Mouse (Mus musculus) adrenal gland, postnatal 36 days (tissue): ENCODE data around the gene Gm42906. TPM values are rescaled to one million over a fixed set of nuclear protein-coding genes. Genes with fewer than 3 reads are reported as not detected.
A peak's percentile ranks its signal among the peaks of the same experiment; 100 is the strongest.

Experiments
- DNase-seq, 2 experiments: peaks; one replicate each; pipeline ENCODE4 v3.0.0; 2021; ENCODE audit warnings: mixed read lengths in 1 of 2
- total RNA-seq, 2 experiments: library from RNA; stranded (reverse); gene quantifications; 2 replicates each; pipeline ENCODE4 v1.2.3; 2021

Gene Gm42906
- total RNA-seq, 2 experiments from 2014 or later = not detected

GRCm38 (mm10) chr5:151298371-151298770 lies 129.6 kb downstream of the Gm42906 start:
- no peak for DNase-seq

- DNase-seq = no peak
Observed at GRCm38 (mm10) chr5:151296244-151296643, 131.7 kb downstream of the Gm42906 start.

GRCm38 (mm10) chr5:151293591-151293990 lies 134.4 kb downstream of the Gm42906 start:
- DNase-seq = no peak

GRCm38 (mm10) chr5:151292310-151292709 lies 135.7 kb downstream of the Gm42906 start:
- peak; percentile 6 to 12 for DNase-seq

- no peak for DNase-seq
Observed at GRCm38 (mm10) chr5:151286331-151286730, 141.6 kb downstream of the Gm42906 start.

- DNase-seq = no peak
Observed at GRCm38 (mm10) chr5:151279531-151279930, 148.4 kb downstream of the Gm42906 start.

- no peak for DNase-seq
Observed at GRCm38 (mm10) chr5:151277927-151278326, 150.0 kb downstream of the Gm42906 start.

GRCm38 (mm10) chr5:151275986-151276385 lies 152.0 kb downstream of the Gm42906 start:
- DNase-seq = peak in 1 of 2 experiments; percentile 15

GRCm38 (mm10) chr5:151274265-151274664 lies 153.7 kb downstream of the Gm42906 start:
- peak; percentile 9 to 20 for DNase-seq

GRCm38 (mm10) chr5:151270815-151271214 lies 157.1 kb downstream of the Gm42906 start:
- no peak for DNase-seq

GRCm38 (mm10) chr5:151266896-151267634 lies 160.9 kb downstream of the Gm42906 start:
- DNase-seq = no peak

GRCm38 (mm10) chr5:151261558-151261957 lies 166.4 kb downstream of the Gm42906 start:
- no peak for DNase-seq

GRCm38 (mm10) chr5:151252213-151252612 lies 175.8 kb downstream of the Gm42906 start:
- no peak for DNase-seq

GRCm38 (mm10) chr5:151251656-151252055 lies 176.3 kb downstream of the Gm42906 start:
- DNase-seq = no peak

GRCm38 (mm10) chr5:151248671-151249620 lies 179.0 kb downstream of the Gm42906 start:
- DNase-seq = no peak

GRCm38 (mm10) chr5:151248084-151248483 lies 179.9 kb downstream of the Gm42906 start:
- no peak for DNase-seq

GRCm38 (mm10) chr5:151247115-151247875 lies 180.7 kb downstream of the Gm42906 start:
- no peak for DNase-seq

- no peak for DNase-seq
Observed at GRCm38 (mm10) chr5:151246287-151246686, 181.7 kb downstream of the Gm42906 start.

- no peak for DNase-seq
Observed at GRCm38 (mm10) chr5:151245571-151245970, 182.4 kb downstream of the Gm42906 start.

- peak in 1 of 2 experiments; percentile 15 for DNase-seq
Observed at GRCm38 (mm10) chr5:151238730-151239129, 189.2 kb downstream of the Gm42906 start.

- no peak for DNase-seq
Observed at GRCm38 (mm10) chr5:151236411-151236810, 191.6 kb downstream of the Gm42906 start.

- peak; percentile 63 to 75 for DNase-seq
Observed at GRCm38 (mm10) chr5:151233400-151234031, 194.4 kb downstream of the Gm42906 start, which contains the start of gene Stard13. TSS of gene Stard13 (minus strand) at chr5:151233836.
